Mouse (Mus musculus) cortical plate, adult 2 months (tissue): ENCODE data around the gene Ryr1.

Experiments
- CTCF ChIP-seq: fragments of 200-500 bp; IDR thresholded peaks from 2 replicates; pipeline ENCODE4 v1.5.1; 2011; ENCODE audit warnings: mild to moderate bottlenecking, control low read depth, low read length; ENCODE audit not compliant: insufficient read depth; ENCODE audit errors: extremely low read depth
- POLR2A ChIP-seq: fragments of 200-500 bp; IDR thresholded peaks from 2 replicates; pipeline ENCODE4 v1.6.1; 2011; ENCODE audit warnings: mild to moderate bottlenecking, low read length, control low read depth; ENCODE audit not compliant: insufficient read depth; ENCODE audit errors: extremely low read depth

DNA sequence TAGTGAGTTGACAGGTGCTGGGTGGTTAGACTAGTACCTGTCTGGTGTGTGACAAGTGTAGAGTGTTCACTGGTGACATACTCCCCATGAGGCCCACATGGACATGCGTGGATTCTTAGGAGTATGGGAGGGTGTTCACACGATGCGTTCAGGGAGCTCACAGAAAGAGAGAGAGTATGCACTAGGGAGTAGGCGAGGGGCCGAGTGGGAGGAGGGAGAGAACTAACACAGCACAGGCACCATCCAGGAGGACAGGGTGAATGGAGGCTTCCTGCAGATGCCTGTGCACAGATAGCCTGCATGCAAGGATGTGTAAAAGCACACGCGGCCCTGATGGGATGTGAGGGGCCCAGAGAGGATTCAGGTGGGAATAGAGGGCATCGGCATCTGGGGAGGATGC, 102.5 kb downstream of the Ryr1 start:
- TF ChIP-seq CTCF (no peak), POLR2A (no peak)
